Mouse (Mus musculus): Measurements from ENCODE around the gene Krt24.

- no peak for TF ChIP-seq CTCF (IDR thresholded peaks at IDR 0.05; ENCODE audit: borderline replicate concordance, insufficient read depth, low read length)
- no peak for TF ChIP-seq POLR2A (IDR thresholded peaks at IDR 0.05; ENCODE audit: low read depth, low read length)
Observed at GRCm38 (mm10) chr11:99281116-99281515, 3.9 kb downstream of the Krt24 start.
